Mouse (Mus musculus): ENCODE data around the gene Sned1. TPM values are rescaled to one million over a fixed set of nuclear protein-coding genes. Genes with fewer than 3 reads are reported as not detected.

Gene Sned1
- polyA plus RNA-seq, 1 experiment from 2014 or later, result 0.29 TPM

- no peak for DNase-seq
- no peaks in the 10 kb centered on the region for H3K4me1 ChIP-seq (replicated peaks)
- 59% methylated on average over 4 of the region's 4 CpGs for WGBS (ENCODE audit: insufficient replicate concordance)
Observed at GRCm38 (mm10) chr1:93229626-93230025, 6.0 kb upstream of the Sned1 start.

GRCm38 (mm10) chr1:93236545-93236924, 894 bp downstream of the Sned1 start:
- WGBS (ENCODE audit: insufficient replicate concordance), result 11% methylated on average over 3 of the region's 3 CpGs
- DNase-seq, result no peak
- H3K9ac ChIP-seq, result no peak overlapping the region

More at GRCm38 (mm10) chr1:93229626-93230025, 6.0 kb upstream of the Sned1 start:
- no peak overlapping the region for H3K4me3 ChIP-seq (replicated peaks)
- no peaks in the 10 kb centered on the region for H3K36me3 ChIP-seq
- no peak overlapping the region for H3K9ac ChIP-seq
- no peak overlapping the region for H3K4me2 ChIP-seq
- no peak overlapping the region for H3K27ac ChIP-seq
- peaks cover 10% of the 10 kb centered on the region for H3K27me3 ChIP-seq
- no peak for ATAC-seq (ENCODE audit: low read depth)
- H3K9me3 ChIP-seq (replicated peaks), result no peaks in the 10 kb centered on the region

GRCm38 (mm10) chr1:93237676-93238075, 2.0 kb downstream of the Sned1 start:
- H3K27ac ChIP-seq, result no peak overlapping the region
- no peak overlapping the region for H3K4me3 ChIP-seq (replicated peaks)
- no peak overlapping the region for H3K4me2 ChIP-seq
- H3K27me3 ChIP-seq, result peaks cover 49% of the 10 kb centered on the region
- 75% methylated on average over 10 of the region's 10 CpGs for WGBS (ENCODE audit: insufficient replicate concordance)
- H3K4me1 ChIP-seq (replicated peaks), result no peaks in the 10 kb centered on the region; the same call in none of the 2 replicates
- no peak overlapping the region for H3K9ac ChIP-seq
- ATAC-seq (ENCODE audit: low read depth) (no peak), DNase-seq (no peak)
- no peaks in the 10 kb centered on the region for H3K9me3 ChIP-seq (replicated peaks)
- H3K36me3 ChIP-seq, result no peaks in the 10 kb centered on the region

More at GRCm38 (mm10) chr1:93236545-93236924, 894 bp downstream of the Sned1 start:
- no peaks in the 10 kb centered on the region for H3K36me3 ChIP-seq
- peak overlapping the region; percentile 54 for H3K4me3 ChIP-seq (replicated peaks)
- ATAC-seq (ENCODE audit: low read depth), result no peak
- no peaks in the 10 kb centered on the region for H3K9me3 ChIP-seq (replicated peaks)
- H3K27ac ChIP-seq, result no peak overlapping the region
- H3K4me2 ChIP-seq, result peak overlapping the region; percentile 74
- no peaks in the 10 kb centered on the region; the same call in none of the 2 replicates for H3K4me1 ChIP-seq (replicated peaks)
- peaks cover 49% of the 10 kb centered on the region for H3K27me3 ChIP-seq

GRCm38 (mm10) chr1:93238201-93238600, 2.6 kb downstream of the Sned1 start:
- Histone ChIP-seq H3K9me3 (replicated peaks) (no peaks in the 10 kb centered on the region), H3K27ac (no peak overlapping the region), H3K4me1 (replicated peaks) (no peaks in the 10 kb centered on the region; the same call in none of the 2 replicates), H3K27me3 (peaks cover 49% of the 10 kb centered on the region), H3K4me2 (no peak overlapping the region), H3K9ac (no peak overlapping the region), H3K36me3 (no peaks in the 10 kb centered on the region), H3K4me3 (replicated peaks) (no peak overlapping the region)
- ATAC-seq (ENCODE audit: low read depth) (no peak), DNase-seq (no peak)
- 36% methylated on average over 4 of the region's 4 CpGs for WGBS (ENCODE audit: insufficient replicate concordance)

GRCm38 (mm10) chr1:93245936-93246335, 10.3 kb downstream of the Sned1 start:
- Histone ChIP-seq H3K27ac (no peak overlapping the region), H3K36me3 (no peaks in the 10 kb centered on the region), H3K4me2 (no peak overlapping the region), H3K9me3 (replicated peaks) (no peaks in the 10 kb centered on the region), H3K27me3 (no peaks in the 10 kb centered on the region), H3K4me3 (replicated peaks) (no peak overlapping the region), H3K4me1 (replicated peaks) (no peaks in the 10 kb centered on the region), H3K9ac (no peak overlapping the region)
- DNase-seq (no peak), ATAC-seq (ENCODE audit: low read depth) (no peak)
- WGBS (ENCODE audit: insufficient replicate concordance), result 34% methylated on average over 2 of the region's 2 CpGs

- DNase-seq (no peak), ATAC-seq (ENCODE audit: low read depth) (no peak)
- H3K4me1 ChIP-seq (replicated peaks), result no peaks in the 10 kb centered on the region
- no peaks in the 10 kb centered on the region for H3K36me3 ChIP-seq
- H3K4me3 ChIP-seq (replicated peaks), result no peak overlapping the region
- WGBS (ENCODE audit: insufficient replicate concordance), result 33% methylated on average over 2 of the region's 2 CpGs
- no peaks in the 10 kb centered on the region for H3K27me3 ChIP-seq
- H3K9ac ChIP-seq, result no peak overlapping the region
- H3K27ac ChIP-seq, result no peak overlapping the region
- no peaks in the 10 kb centered on the region for H3K9me3 ChIP-seq (replicated peaks)
- H3K4me2 ChIP-seq, result no peak overlapping the region
Observed at GRCm38 (mm10) chr1:93252586-93252985, 16.9 kb downstream of the Sned1 start.

GRCm38 (mm10) chr1:93255761-93256160, 20.1 kb downstream of the Sned1 start:
- H3K4me2 ChIP-seq, result no peak overlapping the region
- no peak overlapping the region for H3K27ac ChIP-seq
- H3K4me1 ChIP-seq (replicated peaks), result no peaks in the 10 kb centered on the region
- no peak overlapping the region for H3K9ac ChIP-seq
- 69% methylated on average over 7 of the region's 7 CpGs for WGBS (ENCODE audit: insufficient replicate concordance)
- no peaks in the 10 kb centered on the region for H3K9me3 ChIP-seq (replicated peaks)
- no peaks in the 10 kb centered on the region for H3K27me3 ChIP-seq
- DNase-seq (no peak), ATAC-seq (ENCODE audit: low read depth) (no peak)
- H3K4me3 ChIP-seq (replicated peaks), result no peak overlapping the region
- no peaks in the 10 kb centered on the region for H3K36me3 ChIP-seq

GRCm38 (mm10) chr1:93257560-93257959, 21.9 kb downstream of the Sned1 start:
- Histone ChIP-seq H3K9ac (no peak overlapping the region), H3K4me3 (replicated peaks) (no peak overlapping the region), H3K27ac (no peak overlapping the region), H3K4me1 (replicated peaks) (no peaks in the 10 kb centered on the region), H3K4me2 (no peak overlapping the region), H3K36me3 (no peaks in the 10 kb centered on the region), H3K9me3 (replicated peaks) (no peaks in the 10 kb centered on the region), H3K27me3 (no peaks in the 10 kb centered on the region)
- DNase-seq (no peak), ATAC-seq (ENCODE audit: low read depth) (no peak)
- 82% methylated on average over 1 of the region's 1 CpGs for WGBS (ENCODE audit: insufficient replicate concordance)

- no peak for DNase-seq
- peaks cover 3% of the 10 kb centered on the region; the same call in 1 of the 2 replicates for H3K27me3 ChIP-seq
- no peaks in the 10 kb centered on the region for H3K9me3 ChIP-seq (replicated peaks)
- no peak for ATAC-seq (ENCODE audit: low read depth)
- H3K9ac ChIP-seq, result no peak overlapping the region
- WGBS (ENCODE audit: insufficient replicate concordance), result 31% methylated on average over 3 of the region's 3 CpGs
- no peak overlapping the region for H3K4me2 ChIP-seq
- no peaks in the 10 kb centered on the region for H3K4me1 ChIP-seq (replicated peaks)
- H3K36me3 ChIP-seq, result no peaks in the 10 kb centered on the region
- no peak overlapping the region for H3K27ac ChIP-seq
- H3K4me3 ChIP-seq (replicated peaks), result no peak overlapping the region
Observed at GRCm38 (mm10) chr1:93267207-93267606, 31.6 kb downstream of the Sned1 start.

GRCm38 (mm10) chr1:93268246-93268645, 32.6 kb downstream of the Sned1 start:
- 65% methylated on average over 2 of the region's 2 CpGs for WGBS (ENCODE audit: insufficient replicate concordance)
- Histone ChIP-seq H3K4me2 (no peak overlapping the region), H3K4me3 (replicated peaks) (no peak overlapping the region), H3K27ac (no peak overlapping the region), H3K4me1 (replicated peaks) (no peaks in the 10 kb centered on the region), H3K9me3 (replicated peaks) (no peaks in the 10 kb centered on the region), H3K27me3 (peaks cover 3% of the 10 kb centered on the region; the same call in 1 of the 2 replicates), H3K36me3 (no peaks in the 10 kb centered on the region), H3K9ac (no peak overlapping the region)
- no peak for DNase-seq
- no peak for ATAC-seq (ENCODE audit: low read depth)

GRCm38 (mm10) chr1:93270516-93271240, 35.0 kb downstream of the Sned1 start:
- no peak overlapping the region for H3K9ac ChIP-seq
- WGBS (ENCODE audit: insufficient replicate concordance), result 43% methylated on average over 3 of the region's 3 CpGs
- no peak overlapping the region for H3K27ac ChIP-seq

GRCm38 (mm10) chr1:93271751-93272150, 36.1 kb downstream of the Sned1 start:
- peaks cover 3% of the 10 kb centered on the region; the same call in 1 of the 2 replicates for H3K27me3 ChIP-seq
- no peaks in the 10 kb centered on the region for H3K36me3 ChIP-seq
- DNase-seq (no peak), ATAC-seq (ENCODE audit: low read depth) (no peak)
- H3K4me1 ChIP-seq (replicated peaks), result no peaks in the 10 kb centered on the region
- no peak overlapping the region for H3K9ac ChIP-seq
- no peak overlapping the region for H3K27ac ChIP-seq
- no peak overlapping the region for H3K4me2 ChIP-seq
- no peak overlapping the region for H3K4me3 ChIP-seq (replicated peaks)
- 50% methylated on average over 6 of the region's 6 CpGs for WGBS (ENCODE audit: insufficient replicate concordance)
- no peaks in the 10 kb centered on the region for H3K9me3 ChIP-seq (replicated peaks)

More at GRCm38 (mm10) chr1:93270516-93271240, 35.0 kb downstream of the Sned1 start:
- DNase-seq, result no peak
- Histone ChIP-seq H3K9me3 (replicated peaks) (no peaks in the 10 kb centered on the region), H3K36me3 (no peaks in the 10 kb centered on the region), H3K4me3 (replicated peaks) (no peak overlapping the region), H3K4me1 (replicated peaks) (no peaks in the 10 kb centered on the region), H3K4me2 (no peak overlapping the region), H3K27me3 (peaks cover 3% of the 10 kb centered on the region; the same call in 1 of the 2 replicates)
- no peak for ATAC-seq (ENCODE audit: low read depth)
